Mouse (Mus musculus) cerebellum, postnatal 4 days (tissue): ENCODE results near the gene Maml2.
"Not testable (repeated sequence)": the region's sequence is repeated elsewhere in the genome, so short reads cannot be mapped to it uniquely, and the experiment has no call there.

ENCODE experiments used
- DNase-seq, 2 experiments: peaks; one replicate each; pipeline ENCODE4 v3.0.0; 2022; ENCODE audit warnings: low spot score in 2 of 2, mixed read lengths in 1 of 2

Maml2 gene

GRCm38 (mm10) chr9:13715891-13716290 is 418.1 kb downstream of the Maml2 start:
- not testable (repeated sequence) for DNase-seq

- peak; percentile 56 to 78 for DNase-seq
Observed at GRCm38 (mm10) chr9:13716316-13717099, 418.8 kb downstream of the Maml2 start.

GRCm38 (mm10) chr9:13748404-13748797 is 450.6 kb downstream of the Maml2 start, which contains the start of gene Mtmr2:
TSS of gene Mtmr2 (plus strand) at chr9:13748410.
- no peak for DNase-seq

GRCm38 (mm10) chr9:13748798-13749674 is 451.3 kb downstream of the Maml2 start:
- DNase-seq: peak; percentile 93 to 94

- DNase-seq: no peak
Observed at GRCm38 (mm10) chr9:13749675-13749998, 451.9 kb downstream of the Maml2 start.

GRCm38 (mm10) chr9:13752543-13752942 is 454.8 kb downstream of the Maml2 start:
- no peak for DNase-seq
